Mouse (Mus musculus) embryonic facial prominence, embryonic 11.5 days (tissue): ENCODE measurements around the gene Brap. TPM values are rescaled to one million over a fixed set of nuclear protein-coding genes. Genes with fewer than 3 reads are reported as not detected.
"Not testable (repeated sequence)": the region's sequence is repeated elsewhere in the genome, so short reads cannot be mapped to it uniquely, and the experiment has no call there.

Experiments used
- ATAC-seq: fragments of 200-750 bp; cut with Nextera tagmentation; replicated peaks from 2 replicates; pipeline ENCODE4 v1.8.0; 2017; ENCODE audit warnings: low read depth; ENCODE audit not compliant: insufficient number of reproducible peaks, low FRiP score, low TSS enrichment
- DNase-seq: peaks from one replicate; pipeline ENCODE4 v3.0.0-alpha.2; 2015; ENCODE audit warnings: low spot score
- H3K27ac ChIP-seq: fragments of 300-500 bp; sonication (generic); replicated peaks from 2 replicates; pipeline ENCODE4 v1.5.1; 2014; ENCODE audit warnings: mild to moderate bottlenecking, low read depth, low read length, control low read depth
- H3K27me3 ChIP-seq: fragments of 300-500 bp; sonication (generic); 2 replicates; pipeline ENCODE4 v1.6.1; 2014; ENCODE audit warnings: mild to moderate bottlenecking, low read length, moderate library complexity, mixed read lengths; ENCODE audit not compliant: control insufficient read depth, insufficient read depth
- H3K36me3 ChIP-seq: fragments of 300-500 bp; sonication (generic); replicated peaks from 2 replicates; pipeline ENCODE4 v1.6.1; 2014; ENCODE audit warnings: low read depth, mild to moderate bottlenecking, low read length, moderate library complexity, mixed read lengths; ENCODE audit not compliant: control insufficient read depth, insufficient read depth
- H3K4me1 ChIP-seq: fragments of 300-500 bp; sonication (generic); 2 replicates; pipeline ENCODE4 v1.6.1; 2014; ENCODE audit warnings: low read length, mixed read lengths; ENCODE audit not compliant: control insufficient read depth, insufficient read depth
- H3K4me2 ChIP-seq: fragments of 300-500 bp; sonication (generic); 2 replicates; pipeline ENCODE4 v1.6.1; 2014; ENCODE audit warnings: low read depth, mild to moderate bottlenecking, control low read depth, low read length, moderate library complexity
- H3K4me3 ChIP-seq: fragments of 300-500 bp; sonication (generic); 2 replicates; pipeline ENCODE4 v1.5.1; 2014; ENCODE audit warnings: low read depth, low read length, control low read depth
- H3K9ac ChIP-seq: fragments of 300-500 bp; sonication (generic); replicated peaks from 2 replicates; pipeline ENCODE4 v1.6.1; 2014; ENCODE audit warnings: mild to moderate bottlenecking, control low read depth, low read length
- H3K9me3 ChIP-seq: fragments of 300-500 bp; sonication (generic); replicated peaks from 2 replicates; pipeline ENCODE4 v1.6.1; 2016; ENCODE audit warnings: mild to moderate bottlenecking, low read length, inconsistent platforms, mixed read lengths; ENCODE audit not compliant: control insufficient read depth
- WGBS: fragments of 180-500 bp; shearing (Covaris S2); extraction: QIAGEN DNeasy Blood & Tissue Kit; methylation state at CpG from one replicate; pipeline ENCODE4 v1.1.7; 2014; 5-methylcytosine and 5-hydroxymethylcytosine counted together
- polyA plus RNA-seq: library from polyadenylated mRNA; unstranded; fragments of >200 nt; fragmentation: Nextera tagmentation; extraction: Ambion mirVana; gene quantifications from 2 replicates; pipeline ENCODE4 v1.2.1, GENCODE M21; 2014

The Brap gene
- polyA plus RNA-seq, 1 experiment from 2014 or later, result 38.7 TPM

DNA sequence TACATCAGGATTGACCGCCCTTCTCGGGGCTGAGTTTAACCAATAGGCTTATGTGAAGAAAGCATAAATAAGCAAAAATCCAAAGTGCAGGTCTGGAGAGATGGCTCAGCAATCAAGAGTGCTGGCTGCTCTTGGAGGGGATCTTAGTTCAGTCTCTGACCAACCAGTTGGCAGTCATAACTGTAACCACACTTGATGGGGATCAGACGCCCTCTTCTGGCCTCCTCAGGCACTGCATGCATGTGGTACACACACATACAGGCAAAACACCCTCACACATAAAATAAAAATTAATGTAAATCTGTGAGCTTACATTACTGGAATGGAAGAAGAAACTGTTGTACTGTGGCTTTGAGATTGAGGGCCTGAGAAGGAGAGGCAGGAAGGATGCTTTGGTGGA, 10.0 kb downstream of the Brap start:
- 86% methylated on average over 3 of the region's 3 CpGs for WGBS

DNA sequence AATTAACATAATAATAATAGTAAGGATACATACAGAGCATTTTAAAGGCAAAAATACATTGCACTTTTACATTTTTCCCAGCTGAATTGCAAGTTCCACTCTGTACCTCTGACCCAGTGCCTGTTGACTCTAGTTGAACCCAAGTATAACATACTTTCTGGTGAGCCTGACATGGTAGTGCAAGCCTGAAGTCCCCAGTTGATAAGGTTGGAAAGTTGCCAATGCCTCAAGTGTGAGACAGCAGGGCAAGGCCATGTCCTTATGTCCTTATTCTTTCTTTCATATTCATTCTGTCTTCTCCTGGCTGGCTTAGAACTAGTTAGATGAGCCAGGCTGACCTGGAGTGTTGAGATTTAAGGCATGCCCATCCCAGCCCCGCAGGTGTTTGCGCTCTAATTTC, 21.9 kb downstream of the Brap start:
- DNase-seq (no peak), ATAC-seq (no peak)
- Histone ChIP-seq H3K4me2 (no peak overlapping the region), H3K4me3 (no peak overlapping the region), H3K9ac (no peak overlapping the region), H3K4me1 (no peaks in the 10 kb centered on the region), H3K9me3 (no peaks in the 10 kb centered on the region), H3K27me3 (no peaks in the 10 kb centered on the region), H3K36me3 (peaks cover 12% of the 10 kb centered on the region; the same call in 1 of the 2 replicates), H3K27ac (no peak overlapping the region)
- 100% methylated on average over 2 of the region's 2 CpGs for WGBS

More for the DNA sequence above, 10.0 kb downstream of the Brap start:
- no peak overlapping the region for H3K4me3 ChIP-seq
- no peaks in the 10 kb centered on the region for H3K4me1 ChIP-seq
- no peak overlapping the region for H3K4me2 ChIP-seq
- no peak for ATAC-seq
- H3K27me3 ChIP-seq, result no peaks in the 10 kb centered on the region
- H3K9me3 ChIP-seq, result no peaks in the 10 kb centered on the region
- H3K27ac ChIP-seq, result no peak overlapping the region
- no peak for DNase-seq
- H3K36me3 ChIP-seq, result no peaks in the 10 kb centered on the region; the same call in 1 of the 2 replicates
- H3K9ac ChIP-seq, result no peak overlapping the region

DNA sequence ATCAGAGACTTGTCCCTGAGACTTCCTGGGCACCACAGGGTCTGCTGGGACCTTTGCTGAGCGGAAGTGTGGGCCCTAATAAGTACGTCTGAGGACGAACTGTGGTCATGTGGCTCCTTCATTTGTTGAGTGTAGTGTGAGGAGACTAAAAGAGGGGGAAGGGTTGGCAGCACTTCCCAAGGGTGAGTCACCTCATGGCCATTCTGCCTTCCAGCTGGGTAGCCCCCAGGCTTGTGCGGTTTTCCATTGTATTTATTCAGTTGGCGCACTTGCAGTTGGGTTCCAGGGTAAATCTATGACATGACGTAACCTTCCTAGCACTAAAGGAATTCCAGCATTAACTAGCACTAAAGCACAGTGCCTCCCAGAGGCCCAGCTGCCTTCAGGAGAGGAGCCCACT, 25.1 kb downstream of the Brap start:
- 88% methylated on average over 6 of the region's 6 CpGs for WGBS

DNA sequence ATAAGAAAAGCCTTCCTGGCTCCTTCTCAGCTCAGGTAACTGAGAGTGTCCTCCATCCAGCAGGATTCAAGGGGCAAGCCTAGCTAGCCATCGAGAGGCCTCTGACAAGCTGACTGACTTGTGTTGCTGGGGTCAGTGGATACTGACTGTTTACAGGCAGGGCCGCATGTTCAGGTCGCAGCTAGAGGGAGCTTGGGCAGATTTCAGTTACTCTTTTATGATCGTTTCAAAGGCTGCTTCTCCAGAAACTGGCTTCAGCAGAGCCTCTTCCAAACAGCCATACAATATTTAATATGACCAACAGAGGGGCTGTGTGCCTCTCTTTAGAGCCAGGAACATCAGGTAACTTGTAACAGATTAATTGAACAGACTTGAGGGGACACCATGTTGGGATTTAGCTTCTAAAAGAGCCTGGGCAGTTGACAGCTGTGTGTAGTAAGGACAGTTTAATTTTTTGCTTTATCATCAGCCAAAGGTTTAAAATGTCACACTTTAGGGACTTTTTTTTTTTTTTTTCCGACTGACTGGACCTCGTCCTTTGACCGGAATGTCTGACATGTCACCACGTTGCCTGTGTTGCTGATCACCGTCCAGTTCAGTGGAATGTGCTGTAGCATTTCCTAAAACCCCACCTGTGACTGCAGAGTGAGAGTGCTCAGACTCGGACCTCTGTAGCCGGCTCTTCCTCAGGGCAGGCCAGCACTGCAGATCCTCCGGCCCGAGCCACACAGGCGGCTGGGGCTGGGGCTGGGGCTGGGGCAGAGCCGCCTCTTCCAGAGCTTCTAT, 25.9 kb downstream of the Brap start:
- no peak overlapping the region for H3K4me3 ChIP-seq
- peaks cover 6% of the 10 kb centered on the region; the same call in 1 of the 2 replicates for H3K36me3 ChIP-seq
- 79% methylated on average over 15 of the region's 15 CpGs for WGBS
- H3K4me2 ChIP-seq, result no peak overlapping the region
- H3K9ac ChIP-seq, result no peak overlapping the region
- ATAC-seq (no peak), DNase-seq (no peak)
- no peaks in the 10 kb centered on the region for H3K27me3 ChIP-seq
- no peaks in the 10 kb centered on the region for H3K9me3 ChIP-seq
- no peaks in the 10 kb centered on the region for H3K4me1 ChIP-seq
- H3K27ac ChIP-seq, result no peak overlapping the region

More for the DNA sequence above, 25.1 kb downstream of the Brap start:
- Histone ChIP-seq H3K36me3 (peaks cover 6% of the 10 kb centered on the region; the same call in 1 of the 2 replicates), H3K9ac (no peak overlapping the region), H3K4me1 (no peaks in the 10 kb centered on the region), H3K27ac (no peak overlapping the region), H3K4me2 (no peak overlapping the region), H3K27me3 (no peaks in the 10 kb centered on the region), H3K4me3 (no peak overlapping the region), H3K9me3 (no peaks in the 10 kb centered on the region)
- DNase-seq (no peak), ATAC-seq (no peak)

DNA sequence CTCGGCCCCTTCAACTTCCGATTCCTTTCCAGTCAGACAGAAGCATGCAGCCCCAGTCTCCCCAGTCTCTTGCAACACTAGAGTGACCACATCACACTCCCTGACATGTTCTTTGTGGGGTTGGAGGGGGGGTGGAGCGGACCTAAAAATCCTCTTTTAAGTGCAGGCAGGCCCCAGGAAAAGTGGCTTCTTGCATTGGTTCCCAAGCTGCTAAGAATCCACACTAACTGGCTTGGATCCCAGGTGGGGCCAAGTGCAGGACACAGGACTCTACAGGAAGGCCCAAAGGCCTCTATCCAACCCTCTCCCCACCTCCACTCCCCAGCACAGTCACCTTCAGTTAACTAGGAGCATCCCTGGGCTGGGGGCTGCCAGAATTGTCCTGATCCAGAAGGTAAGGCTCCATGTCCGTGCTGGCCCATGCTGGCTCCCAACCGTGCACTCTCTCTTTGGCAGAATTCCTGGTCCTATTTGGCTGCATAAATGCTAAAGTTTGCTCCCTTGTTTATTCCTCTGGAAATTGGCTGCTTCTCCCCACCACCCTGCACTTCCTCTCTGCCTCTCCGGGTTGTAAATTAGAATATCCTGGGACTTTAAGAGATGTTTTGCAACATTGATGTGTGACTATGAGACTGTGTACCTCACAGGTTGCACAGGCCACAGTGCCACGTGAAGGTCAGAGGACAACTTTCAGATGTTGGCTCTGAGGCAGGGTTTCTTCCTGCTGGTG, 30.3 kb downstream of the Brap start:
- H3K27ac ChIP-seq, result no peak overlapping the region
- no peaks in the 10 kb centered on the region for H3K9me3 ChIP-seq
- no peak overlapping the region for H3K9ac ChIP-seq
- H3K4me2 ChIP-seq, result no peak overlapping the region
- 84% methylated on average over 7 of the region's 7 CpGs for WGBS
- no peak for DNase-seq
- H3K4me1 ChIP-seq, result no peaks in the 10 kb centered on the region
- no peaks in the 10 kb centered on the region for H3K36me3 ChIP-seq
- no peak for ATAC-seq
- no peak overlapping the region for H3K4me3 ChIP-seq
- H3K27me3 ChIP-seq, result no peaks in the 10 kb centered on the region

DNA sequence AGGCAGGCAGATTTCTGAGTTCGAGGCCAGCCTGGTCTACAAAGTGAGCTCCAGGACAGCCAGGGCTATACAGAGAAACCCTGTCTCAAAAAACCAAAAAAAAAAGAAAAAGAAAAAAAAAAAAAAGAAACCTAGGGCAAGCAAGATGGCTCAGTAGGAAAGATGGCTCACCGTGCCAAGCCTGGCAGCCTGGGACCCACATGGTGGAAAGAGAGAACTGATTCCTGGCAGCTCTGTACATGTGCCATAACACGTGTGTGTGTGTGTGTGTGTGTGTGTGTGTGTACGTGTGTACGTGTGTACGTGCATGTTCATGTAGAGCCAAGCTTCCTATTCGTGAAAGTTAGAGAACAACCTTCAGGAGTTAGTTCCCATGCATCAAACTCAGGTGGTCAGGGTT, 31.1 kb downstream of the Brap start:
- H3K27me3 ChIP-seq, H3K4me2 ChIP-seq, H3K9me3 ChIP-seq, H3K4me1 ChIP-seq, ATAC-seq, DNase-seq, H3K27ac ChIP-seq, H3K4me3 ChIP-seq, H3K9ac ChIP-seq, H3K36me3 ChIP-seq: not testable (repeated sequence)
- WGBS, result 90% methylated on average over 7 of the region's 7 CpGs

DNA sequence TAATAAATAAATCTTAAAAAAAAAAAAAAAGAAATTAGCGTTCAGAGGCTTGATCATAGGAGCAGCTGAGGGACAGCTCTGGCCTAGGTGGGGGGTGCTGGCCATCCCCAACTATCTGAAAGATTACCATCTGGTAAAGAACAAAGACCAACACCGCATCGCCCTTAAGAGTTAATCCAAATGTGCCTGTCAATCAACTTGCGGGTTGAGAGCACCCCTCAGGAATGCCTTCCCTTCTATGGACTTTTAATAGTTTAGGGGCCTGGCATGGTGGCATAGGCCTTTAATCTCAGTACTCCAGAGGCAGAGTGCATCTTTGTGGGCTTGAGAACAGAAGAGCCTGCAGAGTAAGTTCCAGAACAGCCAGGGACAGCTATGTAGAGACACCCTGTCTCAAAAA, 32.5 kb downstream of the Brap start:
- DNase-seq (no peak), ATAC-seq (no peak)
- Histone ChIP-seq H3K27me3 (no peaks in the 10 kb centered on the region), H3K27ac (no peak overlapping the region), H3K4me1 (no peaks in the 10 kb centered on the region), H3K36me3 (no peaks in the 10 kb centered on the region), H3K4me2 (no peak overlapping the region), H3K4me3 (no peak overlapping the region), H3K9ac (no peak overlapping the region), H3K9me3 (no peaks in the 10 kb centered on the region)
- WGBS, result 75% methylated on average over 4 of the region's 4 CpGs

DNA sequence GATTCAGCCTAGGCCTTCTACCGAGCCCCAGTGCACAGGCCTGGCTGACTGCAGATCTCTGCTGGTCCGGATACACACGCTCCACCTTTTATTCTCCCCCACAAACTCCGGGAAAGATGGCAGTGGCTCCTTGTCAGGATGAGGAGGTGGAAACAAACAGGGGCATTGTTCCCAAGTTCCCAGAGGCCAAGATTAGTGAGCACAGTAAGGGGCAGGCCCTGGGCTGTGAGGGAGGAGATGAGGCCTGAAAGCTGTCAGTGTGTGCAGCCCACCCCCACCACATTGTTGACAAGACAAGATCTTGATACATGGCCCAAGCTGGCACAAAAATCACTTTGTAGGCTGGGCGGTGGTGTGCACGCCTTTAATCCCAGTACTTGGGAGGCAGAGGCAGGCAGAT, 36.4 kb downstream of the Brap start:
- H3K4me1 ChIP-seq, result no peaks in the 10 kb centered on the region
- 43% methylated on average over 6 of the region's 6 CpGs for WGBS
- H3K9ac ChIP-seq, result no peak overlapping the region
- DNase-seq (no peak), ATAC-seq (no peak)
- H3K9me3 ChIP-seq, result no peaks in the 10 kb centered on the region
- H3K27me3 ChIP-seq, result no peaks in the 10 kb centered on the region
- H3K4me2 ChIP-seq, result no peak overlapping the region
- no peak overlapping the region for H3K27ac ChIP-seq
- no peaks in the 10 kb centered on the region for H3K36me3 ChIP-seq
- no peak overlapping the region for H3K4me3 ChIP-seq
